Mouse (Mus musculus) liver, postnatal 0 days (tissue): ENCODE results near the gene Ppfia3.

ENCODE experiments used
- CTCF ChIP-seq: sonication (generic); IDR thresholded peaks from 2 replicates; pipeline ENCODE4 v1.5.1; 2016; ENCODE audit warnings: antibody characterized with exemption, low read depth
- EP300 ChIP-seq: IDR thresholded peaks from 2 replicates; pipeline ENCODE4 v1.6.1; 2016; ENCODE audit warnings: antibody characterized with exemption, low read depth, mild to moderate bottlenecking

GRCm38 (mm10) chr7:45297563-45297962 is 69.3 kb downstream of the Ppfia3 start:
- TF ChIP-seq EP300 (no peak), CTCF (no peak)
